Mouse (Mus musculus) G1E-ER4 (cell line): ENCODE measurements around the gene Efhd2. TPM values are rescaled to one million over a fixed set of nuclear protein-coding genes. Genes with fewer than 3 reads are reported as not detected.

ENCODE experiments used
- GATA1 ChIP-seq: IDR thresholded peaks from one replicate; pipeline ENCODE4 v1.8.0; 2012; ENCODE audit warnings: low read length, inconsistent platforms
- polyA plus RNA-seq: library from polyadenylated mRNA; stranded (reverse); fragments of >175 nt; gene quantifications from 2 replicates; pipeline ENCODE4 v1.2.3, GENCODE M21; 2012

Gene Efhd2
- polyA plus RNA-seq, 1 experiment = 72.2 TPM

- no peak for TF ChIP-seq GATA1
Measured at GRCm38 (mm10) chr4:141869436-141870215, 5.1 kb downstream of the Efhd2 start.

GRCm38 (mm10) chr4:141868051-141868450 lies 6.7 kb downstream of the Efhd2 start:
- TF ChIP-seq GATA1 = no peak

- no peak for TF ChIP-seq GATA1
Measured at GRCm38 (mm10) chr4:141867498-141867897, 7.2 kb downstream of the Efhd2 start.

- no peak for TF ChIP-seq GATA1
Measured at GRCm38 (mm10) chr4:141866933-141867490, 7.7 kb downstream of the Efhd2 start.

- no peak for TF ChIP-seq GATA1
Measured at GRCm38 (mm10) chr4:141865600-141865999, 9.1 kb downstream of the Efhd2 start.

GRCm38 (mm10) chr4:141865006-141865405 lies 9.7 kb downstream of the Efhd2 start:
- no peak for TF ChIP-seq GATA1

- TF ChIP-seq GATA1 = no peak
Measured at GRCm38 (mm10) chr4:141864506-141864905, 10.2 kb downstream of the Efhd2 start.

GRCm38 (mm10) chr4:141863726-141864280 lies 10.9 kb downstream of the Efhd2 start:
- no peak for TF ChIP-seq GATA1

- no peak for TF ChIP-seq GATA1
Measured at GRCm38 (mm10) chr4:141862867-141863266, 11.9 kb downstream of the Efhd2 start.

- no peak for TF ChIP-seq GATA1
Measured at GRCm38 (mm10) chr4:141861591-141862295, 13.0 kb downstream of the Efhd2 start.

GRCm38 (mm10) chr4:141860246-141860841 lies 14.4 kb downstream of the Efhd2 start:
- no peak for TF ChIP-seq GATA1

- TF ChIP-seq GATA1 = no peak
Measured at GRCm38 (mm10) chr4:141859351-141859750, 15.4 kb downstream of the Efhd2 start.

- TF ChIP-seq GATA1 = no peak
Measured at GRCm38 (mm10) chr4:141858501-141858900, 16.2 kb downstream of the Efhd2 start.

GRCm38 (mm10) chr4:141857422-141857930 lies 17.2 kb downstream of the Efhd2 start:
- no peak for TF ChIP-seq GATA1

- TF ChIP-seq GATA1 = no peak
Measured at GRCm38 (mm10) chr4:141853437-141853836, 21.3 kb downstream of the Efhd2 start.

GRCm38 (mm10) chr4:141845999-141846398 lies 28.7 kb downstream of the Efhd2 start, which contains the start of gene Ctrc:
TSS of gene Ctrc (minus strand) at chr4:141846359.
- no peak for TF ChIP-seq GATA1
